Mouse (Mus musculus) stomach, postnatal 0 days (tissue): ENCODE measurements around the gene Smok2b.

Source experiments
- CTCF ChIP-seq: IDR thresholded peaks from 2 replicates; pipeline ENCODE4 v1.5.1; 2016; ENCODE audit warnings: antibody characterized with exemption, low read depth, mild to moderate bottlenecking, moderate library complexity
- EP300 ChIP-seq: optimal IDR thresholded peaks from 2 replicates; pipeline ENCODE3; 2016; ENCODE audit warnings: antibody characterized with exemption

DNA sequence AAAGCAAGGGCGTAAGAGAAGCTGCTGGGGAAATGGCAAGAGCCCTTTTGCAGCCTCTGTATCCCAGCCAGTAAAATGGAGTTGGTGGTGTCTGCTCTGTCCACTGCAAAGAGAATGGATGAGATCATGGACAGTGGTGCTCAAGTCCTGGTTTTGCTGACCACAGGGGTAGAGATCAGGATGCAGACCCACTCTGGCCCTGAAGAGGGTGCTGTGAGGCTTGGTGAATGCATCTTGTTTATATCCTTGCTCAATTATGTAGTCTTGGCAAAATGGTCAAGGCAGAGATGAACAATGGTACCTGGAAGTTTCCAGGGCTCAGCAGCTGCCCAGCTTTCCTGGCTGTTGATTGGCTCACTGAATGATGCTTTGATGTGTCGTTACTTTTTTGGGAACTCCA lies 14.5 kb upstream of the Smok2b start:
- TF ChIP-seq CTCF (no peak), EP300 (no peak)
